Mouse (Mus musculus) olfactory bulb, adult 2 months (tissue): ENCODE measurements around the gene D030056L22Rik. TPM values are rescaled to one million over a fixed set of nuclear protein-coding genes. Genes with fewer than 3 reads are reported as not detected.

Experiments used
- H3K27ac ChIP-seq: fragments of 200-500 bp; 2 replicates; pipeline ENCODE4 v1.5.1; 2012; ENCODE audit warnings: low read depth, low read length; ENCODE audit not compliant: insufficient read depth
- H3K4me1 ChIP-seq: fragments of 200-500 bp; 2 replicates; pipeline ENCODE4 v1.6.1; 2012; ENCODE audit warnings: low read length; ENCODE audit not compliant: control insufficient read depth, insufficient read depth
- H3K4me3 ChIP-seq: fragments of 200-500 bp; 2 replicates; pipeline ENCODE4 v1.5.1; 2012; ENCODE audit warnings: mild to moderate bottlenecking, low read depth, low read length, moderate library complexity; ENCODE audit not compliant: insufficient read depth
- CTCF ChIP-seq: fragments of 200-500 bp; IDR thresholded peaks from 2 replicates; pipeline ENCODE4 v1.5.1; 2012; ENCODE audit warnings: low read depth, mild to moderate bottlenecking, low read length, moderate library complexity; ENCODE audit not compliant: insufficient read depth
- POLR2A ChIP-seq: fragments of 200-500 bp; IDR thresholded peaks from 2 replicates; pipeline ENCODE4 v1.6.1; 2012; ENCODE audit warnings: mild to moderate bottlenecking, low read depth, low read length, moderate library complexity; ENCODE audit not compliant: insufficient read depth
- WGBS: fragments of 180-500 bp; shearing (Covaris S2); methylation state at CpG from one replicate; pipeline ENCODE4 v1.1.7; 2018; 5-methylcytosine and 5-hydroxymethylcytosine counted together
- polyA plus RNA-seq: library from polyadenylated mRNA; stranded (reverse); fragments of >200 nt; gene quantifications from 2 replicates; pipeline ENCODE4 v1.2.4, GENCODE M21; 2012; ENCODE audit warnings: low replicate concordance; ENCODE audit not compliant: missing spikeins, insufficient read depth, insufficient read length

The D030056L22Rik gene
- polyA plus RNA-seq, 1 experiment: not detected

- Histone ChIP-seq H3K4me3 (peak within 1 kb of the TSS; percentile 25), H3K4me1 (peaks cover 7% of the 10 kb centered on the region), H3K27ac (no peak within 1 kb of the TSS)
- TF ChIP-seq POLR2A (no peak), CTCF (no peak)
- 8% methylated on average over 41 of the region's 41 CpGs for WGBS
Measured at GRCm38 (mm10) chr19:18749598-18750339, 36.8 kb downstream of the D030056L22Rik start, which contains the start of gene Trpm6. Trpm6 (plus strand) TSS chr19:18749983.

DNA sequence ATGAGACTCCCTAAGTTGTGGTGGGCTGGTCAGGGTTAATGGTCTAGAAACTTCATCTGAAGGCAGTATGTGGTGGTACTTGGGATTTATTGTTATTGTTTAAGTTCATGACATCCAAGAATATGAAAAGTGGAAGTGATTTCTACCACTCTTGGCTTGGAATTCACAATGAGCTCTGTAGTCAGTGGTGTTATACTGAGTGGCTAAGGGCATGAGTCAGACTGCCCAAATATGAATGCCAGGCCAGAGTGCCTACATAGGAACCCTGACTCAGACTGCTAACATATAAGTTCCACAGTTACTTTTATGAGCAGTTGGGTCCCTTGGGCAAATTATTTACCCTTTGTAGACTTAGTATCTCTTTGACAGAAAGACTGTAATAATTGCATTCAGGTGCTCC is 44.2 kb downstream of the D030056L22Rik start:
- Histone ChIP-seq H3K27ac (no peak overlapping the region), H3K4me1 (no peaks in the 10 kb centered on the region), H3K4me3 (no peak overlapping the region)
- TF ChIP-seq CTCF (no peak), POLR2A (no peak)

DNA sequence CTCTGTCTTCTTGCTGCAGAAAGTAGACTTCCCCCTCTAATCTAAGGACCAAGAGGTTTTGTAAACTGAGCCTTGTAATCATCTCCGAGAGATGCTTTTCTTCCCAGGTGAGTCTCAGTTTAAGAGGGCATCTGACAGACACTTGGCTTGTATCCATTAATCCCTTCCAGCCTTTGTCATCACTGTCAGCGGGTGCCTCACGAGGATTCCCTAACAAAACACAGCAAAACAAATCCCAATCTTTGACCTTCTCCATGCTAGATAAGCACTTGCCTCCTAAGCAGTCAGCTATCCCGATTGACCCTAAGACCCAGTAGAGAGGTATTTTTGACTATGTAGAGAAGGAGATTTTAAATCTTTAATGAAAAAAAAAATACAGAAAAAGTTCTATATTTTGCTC is 44.7 kb downstream of the D030056L22Rik start:
- 62% methylated on average over 4 of the region's 4 CpGs for WGBS
- no peak overlapping the region for H3K4me3 ChIP-seq
- TF ChIP-seq POLR2A (no peak), CTCF (no peak)

GRCm38 (mm10) chr19:18758269-18758668 is 45.3 kb downstream of the D030056L22Rik start:
- TF ChIP-seq POLR2A (no peak), CTCF (no peak)
- Histone ChIP-seq H3K27ac (no peak overlapping the region), H3K4me3 (no peak overlapping the region), H3K4me1 (no peaks in the 10 kb centered on the region)
- WGBS: 48% methylated on average over 6 of the region's 6 CpGs

More for the DNA sequence above, 44.7 kb downstream of the D030056L22Rik start:
- no peak overlapping the region for H3K27ac ChIP-seq
- H3K4me1 ChIP-seq: no peaks in the 10 kb centered on the region

DNA sequence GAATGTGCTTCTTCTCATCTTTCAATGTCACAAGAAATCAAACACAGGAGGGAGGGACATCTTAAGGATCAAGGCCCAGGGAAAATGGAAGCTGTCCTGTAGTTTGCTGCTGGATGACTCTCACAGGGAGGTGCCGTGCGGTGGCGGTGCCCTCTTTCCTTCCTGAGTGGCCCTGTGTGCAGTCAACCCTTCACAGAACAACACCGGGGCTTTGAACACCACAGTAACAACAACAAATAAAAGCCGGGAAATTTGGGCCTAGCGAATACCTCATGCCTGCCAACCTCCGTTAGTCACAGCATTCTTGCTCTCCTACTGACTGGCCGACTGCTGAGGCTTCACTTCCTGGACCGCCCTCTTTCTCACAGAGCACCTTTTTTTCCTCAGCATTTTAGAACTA is 45.9 kb downstream of the D030056L22Rik start:
- WGBS: 43% methylated on average over 9 of the region's 9 CpGs
- Histone ChIP-seq H3K27ac (no peak overlapping the region), H3K4me3 (no peak overlapping the region), H3K4me1 (no peaks in the 10 kb centered on the region)
- TF ChIP-seq CTCF: no peak
- TF ChIP-seq POLR2A: no peak

DNA sequence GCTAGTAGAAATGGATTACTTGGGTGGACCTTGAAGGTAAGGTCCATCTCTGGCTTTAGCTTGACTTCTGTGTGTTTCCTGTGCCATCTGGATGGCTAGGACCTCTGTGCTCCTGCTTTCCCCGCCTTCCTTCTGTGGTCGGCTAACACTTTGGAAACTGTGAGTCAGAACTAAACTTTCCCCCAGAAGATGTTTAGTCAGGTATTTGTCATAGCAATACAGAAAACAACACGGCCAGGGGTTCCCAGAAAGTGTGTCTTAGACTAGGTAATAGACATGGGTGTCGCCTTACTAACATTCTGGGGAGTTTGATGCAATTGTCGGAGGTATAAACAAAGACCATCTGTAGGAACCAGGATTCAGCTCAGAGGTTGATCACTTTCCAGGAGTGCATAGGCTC is 53.4 kb downstream of the D030056L22Rik start:
- TF ChIP-seq CTCF: no peak
- no peak for TF ChIP-seq POLR2A
- Histone ChIP-seq H3K4me1 (no peaks in the 10 kb centered on the region), H3K4me3 (no peak overlapping the region), H3K27ac (no peak overlapping the region)
- WGBS: 84% methylated on average over 5 of the region's 5 CpGs

Other genes starting within 250 kb of the D030056L22Rik start
- not detected in 2 replicates for gene Ostf1, start 81.4 kb upstream of the D030056L22Rik start, polyA plus RNA-seq
- gene Nmrk1, start 81.2 kb upstream of the D030056L22Rik start, polyA plus RNA-seq: not detected in 2 replicates
- gene Carnmt1, start 42.4 kb upstream of the D030056L22Rik start, polyA plus RNA-seq: not detected in 2 replicates
- not detected in 2 replicates for gene Trpm6, start 36.8 kb downstream of the D030056L22Rik start, polyA plus RNA-seq